Mouse (Mus musculus) midbrain, embryonic 11.5 days (tissue): ENCODE results near the gene Cobl. TPM values are rescaled to one million over a fixed set of nuclear protein-coding genes. Genes with fewer than 3 reads are reported as not detected.

Source experiments
- ATAC-seq: fragments of 200-750 bp; cut with Nextera tagmentation; 2 replicates; pipeline ENCODE4 v1.8.0; 2017; ENCODE audit warnings: moderate TSS enrichment, moderate library complexity; ENCODE audit not compliant: low FRiP score
- DNase-seq: peaks from one replicate; pipeline ENCODE4 v3.0.0; 2015; ENCODE audit warnings: low spot score; ENCODE audit errors: missing footprints
- H3K27ac ChIP-seq: fragments of 300-500 bp; sonication (generic); 2 replicates; pipeline ENCODE4 v1.5.1; 2014; ENCODE audit warnings: low read depth, low read length
- H3K27me3 ChIP-seq: fragments of 300-500 bp; sonication (generic); 2 replicates; pipeline ENCODE4 v1.6.1; 2014; ENCODE audit warnings: mild to moderate bottlenecking, low read length, moderate library complexity, mixed read lengths; ENCODE audit not compliant: control insufficient read depth, insufficient read depth
- H3K36me3 ChIP-seq: fragments of 300-500 bp; sonication (generic); 2 replicates; pipeline ENCODE4 v1.6.1; 2014; ENCODE audit warnings: mild to moderate bottlenecking, low read length, moderate library complexity, mixed read lengths; ENCODE audit not compliant: control insufficient read depth, insufficient read depth
- H3K4me1 ChIP-seq: fragments of 300-500 bp; sonication (generic); 2 replicates; pipeline ENCODE4 v1.6.1; 2014; ENCODE audit warnings: low read length; ENCODE audit not compliant: control insufficient read depth, insufficient read depth
- H3K4me2 ChIP-seq: fragments of 300-500 bp; sonication (generic); 2 replicates; pipeline ENCODE4 v1.6.1; 2014; ENCODE audit warnings: mild to moderate bottlenecking, moderate library complexity
- H3K4me3 ChIP-seq: fragments of 300-500 bp; sonication (generic); 2 replicates; pipeline ENCODE4 v1.5.1; 2014; ENCODE audit warnings: low read depth, low read length
- H3K9ac ChIP-seq: fragments of 300-500 bp; sonication (generic); 2 replicates; pipeline ENCODE4 v1.6.1; 2014; ENCODE audit warnings: low read length
- H3K9me3 ChIP-seq: fragments of 300-500 bp; sonication (generic); 2 replicates; pipeline ENCODE4 v1.6.1; 2016; ENCODE audit warnings: low read length; ENCODE audit not compliant: control insufficient read depth
- WGBS: fragments of 180-500 bp; shearing (Covaris S2); extraction: QIAGEN DNeasy Blood & Tissue Kit; methylation state at CpG from one replicate; pipeline ENCODE4 v1.1.7; 2014; 5-methylcytosine and 5-hydroxymethylcytosine counted together
- polyA plus RNA-seq: library from polyadenylated mRNA; unstranded; fragments of >200 nt; fragmentation: Nextera tagmentation; extraction: Ambion mirVana; gene quantifications from 2 replicates; pipeline ENCODE4 v1.2.1, GENCODE M21; 2014

The Cobl gene
- polyA plus RNA-seq, 1 experiment from 2014 or later: 3.4 TPM

- Histone ChIP-seq H3K9me3 (no peaks in the 10 kb centered on the region), H3K27ac (peak overlapping the region; percentile 32; the same call in 1 of the 2 replicates), H3K4me3 (no peak overlapping the region), H3K36me3 (no peaks in the 10 kb centered on the region), H3K9ac (no peak overlapping the region), H3K4me1 (peaks cover 2% of the 10 kb centered on the region; the same call in 1 of the 2 replicates), H3K4me2 (no peak overlapping the region), H3K27me3 (no peaks in the 10 kb centered on the region)
- peak; percentile 96 for ATAC-seq
- WGBS: 26% methylated on average over 3 of the region's 3 CpGs
- peak; percentile 98 for DNase-seq
Observed at GRCm38 (mm10) chr11:12415329-12415728, 49.4 kb downstream of the Cobl start.

- Histone ChIP-seq H3K4me3 (no peak overlapping the region), H3K36me3 (no peaks in the 10 kb centered on the region), H3K27me3 (no peaks in the 10 kb centered on the region), H3K4me2 (no peak overlapping the region), H3K9ac (no peak overlapping the region), H3K9me3 (no peaks in the 10 kb centered on the region), H3K4me1 (peaks cover 2% of the 10 kb centered on the region; the same call in 1 of the 2 replicates), H3K27ac (no peak overlapping the region)
- DNase-seq: no peak
- ATAC-seq: no peak
- WGBS: 68% methylated on average over 1 of the region's 1 CpGs
Observed at GRCm38 (mm10) chr11:12411950-12412349, 52.8 kb downstream of the Cobl start.

GRCm38 (mm10) chr11:12411075-12411807 lies 53.5 kb downstream of the Cobl start:
- 91% methylated on average over 4 of the region's 4 CpGs for WGBS
- Histone ChIP-seq H3K9ac (no peak overlapping the region), H3K9me3 (no peaks in the 10 kb centered on the region), H3K36me3 (no peaks in the 10 kb centered on the region), H3K27ac (no peak overlapping the region), H3K27me3 (no peaks in the 10 kb centered on the region), H3K4me2 (no peak overlapping the region), H3K4me3 (no peak overlapping the region), H3K4me1 (peaks cover 2% of the 10 kb centered on the region; the same call in 1 of the 2 replicates)
- no peak for ATAC-seq
- DNase-seq: no peak

- 87% methylated on average over 4 of the region's 4 CpGs for WGBS
- H3K4me3 ChIP-seq: no peak overlapping the region
- DNase-seq (no peak), ATAC-seq (no peak)
- H3K4me1 ChIP-seq: no peaks in the 10 kb centered on the region
- no peak overlapping the region for H3K9ac ChIP-seq
- no peaks in the 10 kb centered on the region for H3K27me3 ChIP-seq
- no peaks in the 10 kb centered on the region for H3K9me3 ChIP-seq
- no peak overlapping the region for H3K27ac ChIP-seq
- no peak overlapping the region for H3K4me2 ChIP-seq
- H3K36me3 ChIP-seq: no peaks in the 10 kb centered on the region
Observed at GRCm38 (mm10) chr11:12409463-12409862, 55.3 kb downstream of the Cobl start.

- ATAC-seq: no peak
- Histone ChIP-seq H3K4me2 (no peak overlapping the region), H3K36me3 (no peaks in the 10 kb centered on the region), H3K9ac (no peak overlapping the region), H3K27ac (no peak overlapping the region), H3K27me3 (no peaks in the 10 kb centered on the region), H3K4me3 (no peak overlapping the region), H3K9me3 (no peaks in the 10 kb centered on the region), H3K4me1 (no peaks in the 10 kb centered on the region)
- WGBS: 88% methylated on average over 6 of the region's 6 CpGs
- DNase-seq: no peak
Observed at GRCm38 (mm10) chr11:12407834-12408233, 56.9 kb downstream of the Cobl start.

GRCm38 (mm10) chr11:12399903-12400302 lies 64.9 kb downstream of the Cobl start:
- Histone ChIP-seq H3K36me3 (no peaks in the 10 kb centered on the region), H3K9ac (no peak overlapping the region), H3K4me3 (no peak overlapping the region), H3K9me3 (no peaks in the 10 kb centered on the region), H3K4me2 (no peak overlapping the region), H3K4me1 (no peaks in the 10 kb centered on the region), H3K27me3 (no peaks in the 10 kb centered on the region), H3K27ac (no peak overlapping the region)
- WGBS: 95% methylated on average over 2 of the region's 2 CpGs
- ATAC-seq (no peak), DNase-seq (no peak)

GRCm38 (mm10) chr11:12396196-12396595 lies 68.6 kb downstream of the Cobl start:
- H3K4me1 ChIP-seq: no peaks in the 10 kb centered on the region
- no peaks in the 10 kb centered on the region for H3K36me3 ChIP-seq
- no peak overlapping the region for H3K9ac ChIP-seq
- H3K27ac ChIP-seq: no peak overlapping the region
- peak; percentile 62 for DNase-seq
- no peak overlapping the region for H3K4me2 ChIP-seq
- no peak overlapping the region for H3K4me3 ChIP-seq
- no peak for ATAC-seq
- H3K9me3 ChIP-seq: no peaks in the 10 kb centered on the region
- H3K27me3 ChIP-seq: no peaks in the 10 kb centered on the region

- ATAC-seq (no peak), DNase-seq (peak; percentile 69)
- Histone ChIP-seq H3K4me2 (no peak overlapping the region), H3K27me3 (no peaks in the 10 kb centered on the region), H3K36me3 (no peaks in the 10 kb centered on the region), H3K4me1 (no peaks in the 10 kb centered on the region), H3K4me3 (no peak overlapping the region), H3K27ac (no peak overlapping the region), H3K9ac (no peak overlapping the region), H3K9me3 (no peaks in the 10 kb centered on the region)
- 79% methylated on average over 1 of the region's 1 CpGs for WGBS
Observed at GRCm38 (mm10) chr11:12394701-12395100, 70.1 kb downstream of the Cobl start.

- H3K4me3 ChIP-seq: no peak overlapping the region
- no peak for ATAC-seq
- no peaks in the 10 kb centered on the region for H3K9me3 ChIP-seq
- WGBS: 75% methylated on average over 3 of the region's 3 CpGs
- H3K27me3 ChIP-seq: no peaks in the 10 kb centered on the region
- DNase-seq: peak; percentile 44
- no peaks in the 10 kb centered on the region for H3K36me3 ChIP-seq
- H3K27ac ChIP-seq: no peak overlapping the region
- H3K4me1 ChIP-seq: no peaks in the 10 kb centered on the region
- H3K9ac ChIP-seq: no peak overlapping the region
- H3K4me2 ChIP-seq: no peak overlapping the region
Observed at GRCm38 (mm10) chr11:12394151-12394550, 70.6 kb downstream of the Cobl start.
